ENCODE assay signal across 8 mouse cellular contexts in genomic region chr13:8780441-8780840, GRCm38 (mm10).
A peak's percentile ranks its signal among the peaks of the same experiment; 100 is the strongest.
DNase-seq lines count a peak whose midpoint lies in the region; ATAC-seq and TF ChIP-seq lines count a peak whose summit lies in the region.

No protein-coding gene starts in this region.

- peak; percentile 85 for TF ChIP-seq CTCF in E14TG2a.4 (conservative IDR thresholded peaks at IDR 0.05; ENCODE audit: low read length)
- TF ChIP-seq CTCF in bone marrow macrophage, adult 2 months (IDR thresholded peaks at IDR 0.05; ENCODE audit: low read depth, low read length) = peak; percentile 67

- H3K9me3 ChIP-seq in intestine, embryonic 14.5 days (ENCODE audit: control insufficient read depth, low read length) = no peaks in the 10 kb centered on the region
- H3K9me3 ChIP-seq in intestine, embryonic 15.5 days = no peaks in the 10 kb centered on the region
- H3K9me3 ChIP-seq in E14TG2a.4 (ENCODE audit: low read length) = no peaks in the 10 kb centered on the region

- no peak overlapping the region for H3K4me2 ChIP-seq in intestine, embryonic 14.5 days (ENCODE audit: low read length)
- H3K4me2 ChIP-seq in intestine, embryonic 15.5 days (replicated peaks) = no peak overlapping the region

- H3K27me3 ChIP-seq in intestine, embryonic 14.5 days (replicated peaks; ENCODE audit: control insufficient read depth, insufficient read depth, low read length) = no peaks in the 10 kb centered on the region
- no peaks in the 10 kb centered on the region for H3K27me3 ChIP-seq in intestine, embryonic 15.5 days (replicated peaks)
- H3K27me3 ChIP-seq in E14TG2a.4 (ENCODE audit: insufficient read depth, low read length) = peaks cover 4% of the 10 kb centered on the region; the same call in 1 of the 2 replicates

- H3K9ac ChIP-seq in intestine, embryonic 14.5 days (ENCODE audit: low read length) = no peak overlapping the region
- no peak overlapping the region for H3K9ac ChIP-seq in intestine, embryonic 15.5 days

- WGBS in intestine, embryonic 14.5 days = 53% methylated on average over 4 of the region's 4 CpGs
- 56% methylated on average over 4 of the region's 4 CpGs for WGBS in intestine, embryonic 15.5 days

- 0 out of 2 replicates have a peak, but pooled peaks have one; percentile 51 for ATAC-seq in intestine, embryonic 14.5 days (replicated peaks; ENCODE audit: low FRiP score, low TSS enrichment, low read depth)
- ATAC-seq in intestine, embryonic 15.5 days = no peak

- no peak overlapping the region for H3K27ac ChIP-seq in intestine, embryonic 14.5 days (ENCODE audit: low read depth)
- no peak overlapping the region for H3K27ac ChIP-seq in intestine, embryonic 15.5 days
- H3K27ac ChIP-seq in bone marrow macrophage, adult 2 months (ENCODE audit: insufficient read depth, low read depth, low read length) = no peak overlapping the region

- H3K4me1 ChIP-seq in intestine, embryonic 14.5 days (replicated peaks; ENCODE audit: control insufficient read depth, insufficient read depth, low read length) = no peaks in the 10 kb centered on the region
- no peaks in the 10 kb centered on the region for H3K4me1 ChIP-seq in intestine, embryonic 15.5 days (replicated peaks)
- H3K4me1 ChIP-seq in E14TG2a.4 (replicated peaks; ENCODE audit: low read depth, low read length) = no peaks in the 10 kb centered on the region
- H3K4me1 ChIP-seq in bone marrow macrophage, adult 2 months (ENCODE audit: control insufficient read depth, insufficient read depth, low read length) = 0 out of 2 replicates have a peak, but pooled peaks cover 3% of the 10 kb centered on the region

- no peak overlapping the region for H3K4me3 ChIP-seq in intestine, embryonic 14.5 days (ENCODE audit: low read depth, low read length)
- no peak overlapping the region for H3K4me3 ChIP-seq in intestine, embryonic 15.5 days (replicated peaks)
- no peak overlapping the region for H3K4me3 ChIP-seq in E14TG2a.4 (replicated peaks; ENCODE audit: low read length)
- H3K4me3 ChIP-seq in bone marrow macrophage, adult 2 months (ENCODE audit: insufficient read depth, low read length) = no peak overlapping the region

- no peak for DNase-seq in intestine, embryonic 14.5 days (ENCODE audit: low spot score)
- peak; percentile 1 for DNase-seq in fat pad, adult 2 months (ENCODE audit: extremely low read depth, low read depth, low spot score)
- DNase-seq in layer of hippocampus, postnatal 10 days (ENCODE audit: low spot score in 2 of 2) = peak; percentile 59 to 62
- peak; percentile 65 for DNase-seq in mesoderm, embryonic 11.5 days (ENCODE audit: low read depth, low spot score)
- peak; percentile 75 for DNase-seq in thymus, postnatal 0 days (ENCODE audit: low spot score)

- no peaks in the 10 kb centered on the region for H3K36me3 ChIP-seq in intestine, embryonic 14.5 days (ENCODE audit: control insufficient read depth, insufficient read depth, low read length)
- no peaks in the 10 kb centered on the region for H3K36me3 ChIP-seq in intestine, embryonic 15.5 days
- no peaks in the 10 kb centered on the region for H3K36me3 ChIP-seq in E14TG2a.4 (ENCODE audit: insufficient read depth, low read length)

- no peak for TF ChIP-seq POLR2A in bone marrow macrophage, adult 2 months (IDR thresholded peaks at IDR 0.05; ENCODE audit: borderline replicate concordance, low read depth, low read length)
